Mouse (Mus musculus) left cerebral cortex, postnatal 4 days (tissue): ENCODE data around the gene Bmx. TPM values are rescaled to one million over a fixed set of nuclear protein-coding genes. Genes with fewer than 3 reads are reported as not detected.

Experiments
- DNase-seq: peaks from one replicate; pipeline ENCODE4 v3.0.0-alpha.2; 2022
- intact Hi-C: fragments of 180-260 bp; cut with DNase I; formaldehyde crosslinking; loops from one replicate; pipeline ENCODE4 v1.15.1; 2025
- total RNA-seq, 2 experiments: library from RNA; stranded (reverse); gene quantifications; 2 replicates each; pipeline ENCODE4 v1.2.3; 2021

Bmx gene
- total RNA-seq, result under 1 TPM; 0.48 to 0.64 TPM

DNA sequence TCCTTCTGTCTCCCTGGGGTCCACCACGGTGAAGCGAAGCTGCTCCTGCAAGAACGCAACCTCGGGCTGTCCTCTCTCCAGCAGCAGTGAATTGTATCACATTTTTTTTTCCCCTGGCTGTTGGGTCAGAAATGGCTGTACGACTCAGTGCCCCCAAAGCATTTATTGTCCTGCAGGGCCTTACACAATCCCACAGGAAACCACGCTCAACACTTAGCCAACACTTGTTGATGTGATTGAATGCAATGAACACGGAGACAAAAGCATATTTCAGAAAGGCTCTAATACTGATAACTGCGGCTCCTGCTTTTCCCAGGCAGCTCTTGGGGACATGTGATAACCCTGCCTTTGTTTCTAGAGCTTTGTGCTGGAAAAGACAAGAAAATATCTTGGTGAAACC is at the start of gene Bmx:
Bmx (minus strand) TSS at position 137 of the 400 bp plus-strand sequence.
- intact Hi-C loops, result no loop called here
- no peak for DNase-seq

GRCm38 (mm10) chrX:164306250-164306649 is 48.3 kb upstream of the Bmx start:
- DNase-seq, result no peak
- intact Hi-C loops, result no loop called here

GRCm38 (mm10) chrX:164291147-164291546 is 33.2 kb upstream of the Bmx start:
- no peak for DNase-seq
- intact Hi-C loops, result no loop called here

DNA sequence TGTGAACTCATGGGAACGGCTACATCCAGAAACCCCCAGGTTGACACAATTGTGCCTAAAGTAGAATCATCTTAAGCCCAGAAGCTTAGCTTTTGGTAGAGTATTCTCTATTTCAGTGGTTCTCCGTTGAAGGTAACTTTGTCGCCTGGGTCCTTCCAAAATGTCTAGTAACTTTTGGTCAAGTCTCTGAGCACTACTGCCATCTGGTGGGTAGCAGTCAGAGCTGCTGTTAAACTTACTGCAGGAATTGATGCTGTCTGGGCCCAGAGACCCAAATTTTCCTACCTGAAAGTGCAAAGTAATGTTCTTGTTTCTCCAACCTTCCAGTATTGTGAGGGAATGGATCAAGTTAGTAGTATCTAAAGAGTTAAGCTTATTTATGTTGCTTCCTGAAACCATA is 29.1 kb upstream of the Bmx start:
- DNase-seq, result peak; percentile 2
- intact Hi-C loops, result no loop called here

DNA sequence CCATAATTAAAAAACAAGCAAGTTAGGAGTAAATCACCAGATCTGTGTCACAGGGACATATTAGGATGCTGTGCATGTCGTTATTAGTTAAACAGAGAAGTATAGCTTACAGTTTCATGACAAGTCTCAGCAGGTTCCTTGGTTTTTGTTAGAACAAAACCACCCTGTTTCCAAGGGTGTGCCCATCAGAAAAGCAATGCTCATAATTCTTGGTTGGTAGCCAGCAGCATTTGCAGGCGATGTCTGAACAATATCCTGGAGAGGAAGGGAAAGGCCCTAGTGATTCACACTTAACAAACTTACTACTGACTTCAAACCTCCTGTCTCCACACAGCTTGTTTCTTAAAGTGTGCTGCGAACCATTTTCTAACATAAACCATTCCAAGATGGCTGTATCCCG is 25.8 kb upstream of the Bmx start:
- intact Hi-C loops, result no loop called here
- no peak for DNase-seq

DNA sequence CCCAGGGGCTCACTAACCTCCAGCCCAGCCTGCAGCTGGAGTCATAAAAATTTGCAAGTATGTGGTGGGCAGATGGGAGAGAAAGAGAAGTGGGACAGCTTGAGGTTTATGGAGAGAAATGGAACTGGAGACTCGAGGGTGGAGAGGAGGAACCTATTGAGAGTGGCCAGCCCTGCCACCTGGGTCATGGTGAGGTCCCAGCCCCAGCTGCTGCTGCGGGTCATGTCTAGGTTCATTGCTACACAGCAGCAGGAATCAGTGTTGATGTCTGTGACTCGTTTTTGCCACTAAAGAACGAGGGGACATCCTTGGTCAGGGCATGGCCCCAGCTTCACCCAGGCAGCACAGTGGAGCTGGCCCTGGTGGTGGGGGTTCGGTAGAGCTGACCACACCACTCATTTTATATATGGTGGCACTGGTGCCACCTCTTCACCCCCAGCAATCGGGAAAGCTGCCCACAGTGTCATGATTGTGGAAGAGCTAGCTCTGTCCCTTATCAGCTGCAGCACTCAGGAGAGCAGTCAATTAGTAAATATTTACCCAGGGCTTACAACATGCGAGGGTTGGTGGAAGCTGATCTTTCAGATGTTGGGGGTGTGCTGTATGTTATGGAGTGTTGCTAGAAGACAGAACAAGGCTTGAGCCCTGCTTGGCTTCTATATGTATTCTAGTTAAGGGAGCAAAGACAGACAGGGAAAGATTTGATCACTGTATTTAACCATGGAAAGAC is 23.1 kb upstream of the Bmx start:
- no peak for DNase-seq
- intact Hi-C loops, result no loop called here

DNA sequence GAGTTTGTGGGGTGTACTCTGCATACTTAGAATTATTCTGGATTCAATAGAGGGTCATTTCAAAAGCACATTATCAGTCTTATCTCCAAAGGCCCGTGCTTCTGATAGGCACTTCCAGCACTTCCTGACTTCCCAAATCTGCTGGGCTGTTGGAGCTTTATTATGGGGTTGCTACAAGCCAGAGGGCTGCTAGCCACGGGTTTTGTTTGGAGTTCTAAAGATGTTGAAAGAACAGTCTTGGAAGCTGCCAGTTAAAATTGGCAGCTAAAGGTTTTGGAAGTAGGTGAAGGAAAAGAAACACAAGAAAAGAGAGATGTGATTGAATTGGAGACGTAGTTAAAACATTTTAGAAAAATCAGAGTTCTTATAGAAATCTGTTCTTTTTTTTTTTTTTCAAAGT is 17.5 kb upstream of the Bmx start:
- no peak for DNase-seq
- intact Hi-C loops, result no loop called here

GRCm38 (mm10) chrX:164270603-164271002 is 12.6 kb upstream of the Bmx start:
- no peak for DNase-seq
- intact Hi-C loops, result no loop called here

DNA sequence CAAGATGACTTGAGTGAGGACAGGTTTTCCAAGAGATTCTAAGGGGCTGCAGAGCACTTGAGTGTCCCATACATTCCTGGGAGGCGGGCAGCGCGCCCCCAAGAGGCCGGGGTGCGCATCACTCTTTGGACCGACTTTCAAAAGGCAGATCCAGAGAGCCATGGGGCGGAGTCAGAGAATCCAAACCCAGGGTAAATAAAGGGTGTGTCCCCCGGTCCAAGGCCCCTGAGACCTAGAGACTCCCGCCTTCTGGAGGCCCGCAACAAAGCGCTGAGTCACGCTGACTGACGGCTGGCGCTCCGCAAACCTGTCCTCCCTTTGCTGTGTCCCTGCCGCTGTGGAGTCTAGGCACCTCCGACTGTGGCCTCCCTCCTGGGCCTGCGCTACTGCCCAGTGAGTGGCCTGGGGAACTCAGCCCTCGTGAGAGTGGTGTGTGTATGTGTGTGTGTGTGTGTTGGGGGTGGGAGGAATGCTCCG is 11.3 kb upstream of the Bmx start, which contains the start of gene Pir:
Pir (plus strand) TSS at position 87 of the 477 bp plus-strand sequence.
- intact Hi-C loops, result loop anchor here (10.0 kb wide), 1 partner anchor 65 kb away; no protein-coding TSS in a partner anchor
- peak; percentile 29 for DNase-seq

DNA sequence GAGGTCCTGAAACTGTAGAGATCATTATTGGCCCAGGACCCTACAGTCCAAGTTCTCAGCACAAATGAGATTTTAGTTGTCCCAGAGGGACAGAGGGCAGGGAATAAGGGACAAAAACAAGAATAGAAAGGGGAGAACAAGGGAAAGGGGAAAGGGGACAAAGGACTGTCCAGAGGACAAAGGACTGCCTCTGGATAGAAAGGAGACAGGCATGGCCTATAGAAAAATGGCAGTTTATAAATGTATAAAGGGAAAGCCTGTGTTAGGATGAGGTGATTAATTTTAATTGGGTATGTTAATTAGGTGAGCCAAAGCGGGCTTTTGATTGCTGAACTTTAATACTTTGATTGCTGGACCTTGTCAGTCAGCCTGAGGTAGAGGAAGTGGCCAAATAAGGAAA is 6.9 kb upstream of the Bmx start:
- intact Hi-C loops, result loop anchor here (10.0 kb wide), 1 partner anchor 60 kb away; no protein-coding TSS in a partner anchor
- DNase-seq, result no peak

DNA sequence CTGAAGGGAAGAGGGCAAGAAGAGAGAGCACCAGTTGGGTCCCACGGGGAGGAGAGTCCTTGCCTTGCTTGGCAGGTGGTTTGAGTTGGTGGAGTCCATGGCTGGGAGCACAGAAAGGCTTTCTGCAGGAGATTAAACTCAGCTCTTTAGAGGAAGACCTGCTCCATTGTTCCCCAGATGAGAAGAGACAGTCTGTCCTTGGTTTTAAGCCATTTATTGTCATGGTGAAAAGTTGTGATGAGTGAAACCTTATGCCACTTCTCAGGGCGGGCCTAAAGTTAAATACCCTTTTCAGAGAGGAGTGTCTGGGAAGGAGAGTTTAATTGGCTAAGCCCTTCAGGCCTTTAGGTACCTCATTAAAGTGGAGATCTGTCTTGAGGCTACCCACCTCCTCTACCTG is 4.3 kb upstream of the Bmx start:
- intact Hi-C loops, result loop anchor here (10.0 kb wide), 1 partner anchor 57 kb away; no protein-coding TSS in a partner anchor
- DNase-seq, result no peak

DNA sequence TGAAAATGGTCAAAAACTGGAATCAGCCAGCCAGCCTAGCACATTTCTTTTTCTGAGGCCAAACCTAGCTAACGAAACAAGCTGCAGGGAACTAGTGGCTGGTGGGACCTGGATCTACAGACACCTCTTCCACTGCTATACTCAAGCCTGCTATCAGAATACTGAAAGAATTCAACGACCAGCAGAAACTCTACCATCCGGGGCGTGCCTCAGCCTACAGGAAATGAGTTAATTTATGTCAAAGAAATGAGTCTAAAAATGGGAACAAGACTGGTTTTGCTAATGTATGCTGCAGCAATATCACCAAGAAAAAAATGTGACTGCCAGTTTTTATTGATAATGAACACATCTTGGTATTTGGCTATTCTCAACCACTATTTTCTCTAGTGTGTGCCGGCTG is 669 bp upstream of the Bmx start:
- intact Hi-C loops, result no loop called here
- DNase-seq, result no peak

DNA sequence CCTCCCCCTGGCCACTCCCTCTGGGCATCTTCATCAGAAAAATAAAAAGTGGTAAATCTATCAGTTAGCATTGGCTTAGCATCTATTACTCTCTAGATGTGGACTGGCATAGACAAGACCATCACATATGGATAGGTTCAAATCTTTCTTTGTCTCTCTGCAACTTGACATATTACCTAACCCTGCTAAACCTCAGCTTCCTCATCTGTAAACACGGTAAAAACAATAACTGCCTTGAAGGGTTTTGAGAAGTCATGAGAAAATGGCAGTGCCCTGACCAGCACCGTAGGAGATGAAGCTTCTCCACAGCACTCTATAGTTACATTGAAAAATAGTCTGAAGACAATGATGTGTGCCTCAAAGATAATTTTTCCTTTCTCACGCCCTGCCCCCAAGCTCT is 1.5 kb downstream of the Bmx start:
- no peak for DNase-seq
- intact Hi-C loops, result no loop called here

DNA sequence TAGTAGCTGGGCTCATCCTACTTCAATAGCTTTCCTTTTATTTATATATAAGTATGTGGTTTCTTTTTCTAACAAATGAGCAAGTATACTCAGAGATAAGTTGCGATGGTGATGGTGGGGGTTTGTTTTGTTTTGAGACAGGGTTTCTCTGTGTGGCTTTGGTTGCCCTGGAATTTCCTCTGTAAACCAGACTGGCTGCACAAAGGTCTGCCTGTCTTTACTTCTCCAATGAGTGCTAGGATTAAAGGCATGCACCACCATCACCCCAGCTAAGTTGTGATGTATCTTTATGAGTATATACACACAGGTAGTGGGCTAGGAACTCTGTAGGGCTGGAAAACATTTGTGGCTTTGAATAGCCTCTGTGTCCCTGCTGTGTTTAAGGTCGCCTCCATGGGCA is 11.3 kb downstream of the Bmx start:
- intact Hi-C loops, result no loop called here
- DNase-seq, result no peak

DNA sequence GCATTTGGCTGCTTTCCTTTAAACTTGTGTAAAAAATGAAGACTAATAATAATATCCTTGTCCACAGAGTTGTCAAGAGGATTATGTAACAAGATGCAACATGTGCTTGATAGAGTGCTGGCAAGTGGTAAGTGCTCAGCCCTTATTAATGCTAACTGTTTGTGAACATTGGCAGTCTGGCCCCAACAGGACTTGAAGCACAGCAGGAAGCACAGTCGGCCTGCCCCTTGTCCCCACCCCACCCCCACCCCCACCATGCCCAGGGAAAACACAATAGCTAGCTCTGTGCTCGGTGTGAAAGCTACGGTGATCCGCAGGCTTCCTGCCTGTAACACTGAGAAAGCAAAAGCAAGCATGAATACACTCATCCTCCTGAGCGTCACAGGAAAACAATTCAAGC is 12.3 kb downstream of the Bmx start:
- DNase-seq, result peak; percentile 3
- intact Hi-C loops, result no loop called here

DNA sequence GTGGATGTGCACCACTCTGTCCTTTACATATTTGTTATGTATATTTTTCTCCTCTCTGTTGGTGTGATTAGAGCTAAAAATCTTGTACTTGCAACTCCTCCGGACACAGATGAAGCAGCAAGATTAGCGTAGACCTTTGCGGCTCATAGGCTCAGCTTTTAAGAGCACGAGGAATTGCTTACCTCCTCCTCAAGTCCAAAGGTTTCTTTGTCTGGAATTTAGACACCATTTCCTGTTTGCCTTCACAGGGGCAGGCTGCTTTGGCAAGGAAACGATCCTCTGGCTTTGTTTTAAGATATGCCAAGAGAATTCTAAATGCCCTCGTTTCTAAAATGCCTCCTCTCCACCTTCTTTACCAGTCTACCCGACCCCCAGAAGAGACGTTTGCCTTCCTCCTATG is 24.6 kb downstream of the Bmx start:
- DNase-seq, result no peak
- intact Hi-C loops, result no loop called here

- intact Hi-C loops, result no loop called here
- no peak for DNase-seq
Measured at GRCm38 (mm10) chrX:164221989-164222388, 36.0 kb downstream of the Bmx start.

DNA sequence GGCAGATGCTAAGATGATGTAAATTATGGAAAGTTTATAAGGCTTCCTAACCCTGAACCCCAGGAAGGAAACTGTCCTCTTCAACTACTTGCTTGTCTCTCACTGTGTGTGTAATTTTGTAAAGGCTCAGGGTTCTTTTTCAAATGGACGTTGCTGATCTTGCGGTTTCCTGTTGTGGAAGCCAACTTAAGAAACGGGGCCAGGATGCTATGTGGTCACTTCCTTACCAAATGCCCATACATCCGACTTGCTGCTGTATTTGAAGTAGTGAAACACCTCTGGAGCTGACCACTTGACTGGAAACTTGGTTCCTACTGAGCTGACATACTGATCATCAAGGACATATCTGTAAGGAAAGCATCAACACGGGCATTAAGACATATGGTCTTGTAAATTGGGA is 57.4 kb downstream of the Bmx start:
- intact Hi-C loops, result loop anchor here (10.0 kb wide), 1 partner anchor 64 kb away; the partner anchor contains the start of gene Pir
- no peak for DNase-seq

DNA sequence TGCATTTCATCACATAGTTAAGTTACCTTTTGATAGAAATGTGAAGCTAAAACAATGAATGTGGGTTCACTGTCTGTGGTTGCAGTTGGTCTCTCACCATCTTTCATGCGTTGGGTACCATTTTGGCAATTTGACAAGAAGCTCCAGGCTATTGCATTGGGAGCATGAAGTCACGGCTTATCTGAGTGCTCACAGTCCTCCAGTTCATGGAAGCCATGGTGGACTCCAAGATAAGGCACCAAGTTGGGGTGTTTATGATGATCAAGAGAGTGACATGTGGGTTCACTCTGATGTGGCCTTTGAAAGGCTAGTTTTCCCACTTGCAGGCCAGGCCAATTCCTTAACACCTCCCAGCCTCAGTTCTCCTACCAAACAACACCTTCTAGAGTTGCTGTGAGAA is 60.3 kb downstream of the Bmx start:
- intact Hi-C loops, result no loop called here
- DNase-seq, result no peak

GRCm38 (mm10) chrX:164189880-164190279 is 68.1 kb downstream of the Bmx start:
- no peak for DNase-seq
- intact Hi-C loops, result no loop called here

DNA sequence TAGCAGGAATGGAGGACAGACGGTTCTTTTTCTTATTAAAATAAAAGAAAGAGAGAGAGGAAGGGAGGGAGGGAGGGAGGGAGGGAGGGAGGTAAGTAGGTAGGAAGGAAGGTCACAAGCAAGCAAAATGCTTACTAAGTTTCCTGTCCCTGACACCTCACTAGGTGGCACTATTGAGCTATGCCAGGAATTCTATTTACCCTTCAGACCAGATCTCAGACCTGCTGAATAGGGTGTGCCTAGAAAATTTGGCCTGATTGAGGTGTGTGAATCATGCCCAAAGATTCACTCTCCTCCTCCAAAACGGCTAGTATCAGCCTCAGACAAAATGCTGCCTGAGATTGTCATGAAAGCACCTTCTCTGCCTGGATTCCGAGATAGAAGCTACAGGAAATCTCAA is 74.1 kb downstream of the Bmx start:
- intact Hi-C loops, result loop anchor here (5.0 kb wide), 3 partner anchors 102 to 263 kb away; no protein-coding TSS in a partner anchor

DNA sequence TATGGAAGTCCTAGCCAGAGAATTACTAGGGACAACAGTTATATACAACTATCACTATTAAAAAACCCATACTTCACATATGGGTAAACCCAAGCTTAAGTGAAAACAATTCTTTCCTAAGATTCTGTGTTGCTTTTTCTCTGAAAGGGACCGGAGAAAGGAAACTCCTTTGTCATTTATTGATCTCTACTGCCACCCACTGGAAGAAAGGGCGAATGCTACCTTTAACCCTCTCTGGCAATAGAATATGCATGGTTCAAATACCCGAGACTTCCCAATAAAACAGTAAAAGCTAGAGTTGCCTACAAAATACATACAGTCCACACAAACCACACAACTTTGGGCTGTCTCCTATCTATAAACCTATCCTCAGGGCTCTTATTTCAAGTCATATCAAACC is 78.2 kb downstream of the Bmx start:
- intact Hi-C loops, result loop anchor here (5.0 kb wide), 3 partner anchors 97 to 268 kb away; no protein-coding TSS in a partner anchor
- peak; percentile 25 for DNase-seq

More for the DNA sequence above, 74.1 kb downstream of the Bmx start:
- peak; percentile 9 for DNase-seq
